Mouse (Mus musculus) myocyte (in vitro differentiated cells): ENCODE results near the gene Lysmd2. TPM values are rescaled to one million over a fixed set of nuclear protein-coding genes. Genes with fewer than 3 reads are reported as not detected.

Experiments
- H3K27me3 ChIP-seq: one replicate; pipeline ENCODE4 v1.6.1; 2011; ENCODE audit not compliant: control insufficient read depth, insufficient read depth, insufficient read length
- H3K36me3 ChIP-seq: one replicate; pipeline ENCODE4 v1.6.1; 2011; ENCODE audit not compliant: control insufficient read depth, insufficient read depth
- H3K4me2 ChIP-seq: one replicate; pipeline ENCODE4 v1.6.1; 2011; ENCODE audit warnings: low read depth, control low read depth
- H3K4me3 ChIP-seq: one replicate; pipeline ENCODE4 v1.5.1; 2011; ENCODE audit warnings: mild to moderate bottlenecking, control low read depth, moderate library complexity
- H3K79me2 ChIP-seq: one replicate; pipeline ENCODE4 v1.6.1; 2011; ENCODE audit not compliant: control insufficient read depth, insufficient read depth
- H3ac ChIP-seq: one replicate; pipeline ENCODE4 v1.6.1; 2011; ENCODE audit not compliant: control insufficient read depth, insufficient read length
- CEBPB ChIP-seq: IDR thresholded peaks from 2 replicates; pipeline ENCODE4 v1.6.1; 2011; ENCODE audit warnings: mild to moderate bottlenecking, moderate library complexity; ENCODE audit not compliant: poor library complexity, insufficient read depth, severe bottlenecking
- E2F4 ChIP-seq: IDR thresholded peaks from one replicate; pipeline ENCODE4 v1.6.1; 2011; ENCODE audit warnings: mild to moderate bottlenecking, control low read depth, moderate library complexity; ENCODE audit not compliant: insufficient read depth
- MAX ChIP-seq: IDR thresholded peaks from one replicate; pipeline ENCODE4 v1.6.1; 2011; ENCODE audit warnings: low read depth, mild to moderate bottlenecking, control low read depth
- MYOD1 ChIP-seq, 3 experiments: IDR thresholded peaks; one replicate each; pipeline ENCODE4 v1.6.1; 2011; ENCODE audit warnings: control low read depth in 2 of 3, low read depth in 2 of 3, mild to moderate bottlenecking in 2 of 3, moderate library complexity in 1 of 3; ENCODE audit not compliant: insufficient read length in 2 of 3, control insufficient read depth in 1 of 3
- MYOG ChIP-seq, 3 experiments: IDR thresholded peaks; one replicate each; pipeline ENCODE4 v1.6.1; 2011; ENCODE audit warnings: control low read depth in 2 of 3, low read depth in 2 of 3, mild to moderate bottlenecking in 2 of 3; ENCODE audit not compliant: insufficient read length in 2 of 3, control insufficient read depth in 1 of 3, insufficient read depth in 1 of 3
- POLR2A ChIP-seq: IDR thresholded peaks from one replicate; pipeline ENCODE4 v1.6.1; 2011; ENCODE audit warnings: low read depth, mild to moderate bottlenecking, control low read depth, moderate library complexity; ENCODE audit not compliant: insufficient read length
- POLR2AphosphoS2 ChIP-seq: IDR thresholded peaks from one replicate; pipeline ENCODE4 v1.6.1; 2011; ENCODE audit warnings: low read depth, control low read depth; ENCODE audit not compliant: insufficient read length
- REST ChIP-seq: IDR thresholded peaks from one replicate; pipeline ENCODE4 v1.6.1; 2011; ENCODE audit warnings: mild to moderate bottlenecking, control low read depth, moderate library complexity; ENCODE audit not compliant: insufficient read depth, insufficient read length
- SRF ChIP-seq: IDR thresholded peaks from one replicate; pipeline ENCODE4 v1.6.1; 2011; ENCODE audit warnings: low read depth; ENCODE audit not compliant: control insufficient read depth, insufficient read length
- TCF12 ChIP-seq: IDR thresholded peaks from one replicate; pipeline ENCODE4 v1.6.1; 2011; ENCODE audit warnings: mild to moderate bottlenecking, control low read depth; ENCODE audit not compliant: poor library complexity, insufficient read depth, severe bottlenecking
- TCF3 ChIP-seq: IDR thresholded peaks from one replicate; pipeline ENCODE4 v1.6.1; 2011; ENCODE audit warnings: low read depth, control low read depth; ENCODE audit not compliant: insufficient read length
- USF1 ChIP-seq: IDR thresholded peaks from one replicate; pipeline ENCODE4 v1.6.1; 2011; ENCODE audit warnings: low read depth, mild to moderate bottlenecking, control low read depth, moderate library complexity
- polyA plus RNA-seq: library from polyadenylated mRNA; unstranded; fragments of >200 nt; fragmentation: generic; extraction: Trizol; gene quantifications from one replicate; pipeline ENCODE4 v1.2.1, GENCODE M21; 2012; ENCODE audit warnings: missing spikeins

The Lysmd2 gene
- polyA plus RNA-seq, 1 experiment, result 4.9 TPM

- Histone ChIP-seq H3ac (peak overlapping the region; percentile 81), H3K4me2 (peak overlapping the region; percentile 80), H3K27me3 (no peaks in the 10 kb centered on the region), H3K4me3 (peak overlapping the region; percentile 25), H3K36me3 (no peaks in the 10 kb centered on the region), H3K79me2 (no peaks in the 10 kb centered on the region)
- TF ChIP-seq REST (no peak), MYOD1 (IDR thresholded peaks at IDR 0.05; ENCODE audit: control insufficient read depth in 1 of 3, insufficient read length in 2 of 3, low read depth in 2 of 3) (no peak), MYOG (IDR thresholded peaks at IDR 0.05; ENCODE audit: control insufficient read depth in 1 of 3, insufficient read depth in 1 of 3, insufficient read length in 2 of 3, low read depth in 2 of 3) (no peak)
Measured at GRCm38 (mm10) chr9:75626308-75626604, 715 bp downstream of the Lysmd2 start.

- Histone ChIP-seq H3K4me2 (no peak overlapping the region), H3K27me3 (no peaks in the 10 kb centered on the region), H3K79me2 (no peaks in the 10 kb centered on the region), H3K4me3 (no peak overlapping the region), H3ac (no peak overlapping the region), H3K36me3 (no peaks in the 10 kb centered on the region)
- TF ChIP-seq E2F4, result no peak
- TF ChIP-seq POLR2A, result no peak
- TF ChIP-seq CEBPB, result no peak
- no peak for TF ChIP-seq USF1
- TF ChIP-seq TCF3, result no peak
- TF ChIP-seq POLR2AphosphoS2, result no peak
- TF ChIP-seq SRF, result no peak
- no peak for TF ChIP-seq MYOG (IDR thresholded peaks at IDR 0.05; ENCODE audit: control insufficient read depth in 1 of 3, insufficient read depth in 1 of 3, insufficient read length in 2 of 3, low read depth in 2 of 3)
- no peak for TF ChIP-seq MYOD1 (IDR thresholded peaks at IDR 0.05; ENCODE audit: control insufficient read depth in 1 of 3, insufficient read length in 2 of 3, low read depth in 2 of 3)
Measured at GRCm38 (mm10) chr9:75630823-75631454, 5.4 kb downstream of the Lysmd2 start.

GRCm38 (mm10) chr9:75632111-75632510, 6.6 kb downstream of the Lysmd2 start:
- Histone ChIP-seq H3K4me3 (no peak overlapping the region), H3K27me3 (no peaks in the 10 kb centered on the region), H3ac (no peak overlapping the region), H3K79me2 (no peaks in the 10 kb centered on the region), H3K4me2 (no peak overlapping the region), H3K36me3 (no peaks in the 10 kb centered on the region)
- no peak for TF ChIP-seq CEBPB
- no peak for TF ChIP-seq MAX
- TF ChIP-seq USF1, result no peak
- TF ChIP-seq POLR2A, result no peak
- TF ChIP-seq SRF, result no peak

- Histone ChIP-seq H3K27me3 (no peaks in the 10 kb centered on the region), H3ac (no peak overlapping the region)
- TF ChIP-seq TCF12 (no peak), USF1 (no peak), SRF (no peak), E2F4 (no peak), MAX (no peak), POLR2A (no peak)
Measured at GRCm38 (mm10) chr9:75632902-75633301, 7.4 kb downstream of the Lysmd2 start.

GRCm38 (mm10) chr9:75633603-75634002, 8.1 kb downstream of the Lysmd2 start:
- Histone ChIP-seq H3K27me3 (no peaks in the 10 kb centered on the region), H3ac (no peak overlapping the region), H3K4me3 (no peak overlapping the region), H3K36me3 (no peaks in the 10 kb centered on the region), H3K4me2 (no peak overlapping the region), H3K79me2 (no peaks in the 10 kb centered on the region)
- TF ChIP-seq MYOG (IDR thresholded peaks at IDR 0.05; ENCODE audit: control insufficient read depth in 1 of 3, insufficient read depth in 1 of 3, insufficient read length in 2 of 3, low read depth in 2 of 3) (no peak), MYOD1 (IDR thresholded peaks at IDR 0.05; ENCODE audit: control insufficient read depth in 1 of 3, insufficient read length in 2 of 3, low read depth in 2 of 3) (no peak), POLR2A (no peak), POLR2AphosphoS2 (no peak), TCF3 (no peak), TCF12 (no peak), USF1 (no peak), REST (no peak), SRF (no peak), MAX (no peak), E2F4 (no peak), CEBPB (no peak)

More at GRCm38 (mm10) chr9:75632902-75633301, 7.4 kb downstream of the Lysmd2 start:
- H3K4me2 ChIP-seq, result no peak overlapping the region
- no peak overlapping the region for H3K4me3 ChIP-seq
- no peaks in the 10 kb centered on the region for H3K36me3 ChIP-seq
- no peaks in the 10 kb centered on the region for H3K79me2 ChIP-seq

- no peaks in the 10 kb centered on the region for H3K36me3 ChIP-seq
Measured at GRCm38 (mm10) chr9:75634226-75634625, 8.7 kb downstream of the Lysmd2 start.

More at GRCm38 (mm10) chr9:75634226-75634625, 8.7 kb downstream of the Lysmd2 start:
- Histone ChIP-seq H3K4me3 (no peak overlapping the region), H3K79me2 (no peaks in the 10 kb centered on the region), H3K27me3 (no peaks in the 10 kb centered on the region), H3ac (no peak overlapping the region), H3K4me2 (no peak overlapping the region)
- TF ChIP-seq MYOD1 (IDR thresholded peaks at IDR 0.05; ENCODE audit: control insufficient read depth in 1 of 3, insufficient read length in 2 of 3, low read depth in 2 of 3) (no peak), REST (no peak), TCF3 (no peak), POLR2A (no peak), TCF12 (no peak), MAX (no peak), E2F4 (no peak), POLR2AphosphoS2 (no peak)
